Mouse (Mus musculus) midbrain, embryonic 16.5 days (tissue): ENCODE results near the gene Braf. TPM values are rescaled to one million over a fixed set of nuclear protein-coding genes. Genes with fewer than 3 reads are reported as not detected.

Experiments used
- ATAC-seq: fragments of 200-750 bp; cut with Nextera tagmentation; 2 replicates; pipeline ENCODE4 v1.8.0; 2017; ENCODE audit warnings: moderate TSS enrichment
- H3K27ac ChIP-seq: fragments of 300-500 bp; sonication (generic); 2 replicates; pipeline ENCODE4 v1.5.1; 2014; ENCODE audit warnings: mild to moderate bottlenecking, low read length, mixed read lengths
- H3K27me3 ChIP-seq: fragments of 300-500 bp; sonication (generic); 2 replicates; pipeline ENCODE4 v1.6.1; 2014; ENCODE audit warnings: low read depth, low read length, mixed read lengths; ENCODE audit not compliant: control insufficient read depth, insufficient read depth
- H3K36me3 ChIP-seq: fragments of 300-500 bp; sonication (generic); 2 replicates; pipeline ENCODE4 v1.6.1; 2014; ENCODE audit warnings: mild to moderate bottlenecking, low read length, moderate library complexity, mixed read lengths; ENCODE audit not compliant: control insufficient read depth, insufficient read depth
- H3K4me1 ChIP-seq: fragments of 300-500 bp; sonication (generic); 2 replicates; pipeline ENCODE4 v1.6.1; 2014; ENCODE audit warnings: mild to moderate bottlenecking, low read length, mixed read lengths; ENCODE audit not compliant: control insufficient read depth, insufficient read depth
- H3K4me2 ChIP-seq: fragments of 300-500 bp; sonication (generic); 2 replicates; pipeline ENCODE4 v1.6.1; 2014; ENCODE audit warnings: mild to moderate bottlenecking, low read length, mixed read lengths
- H3K4me3 ChIP-seq: fragments of 300-500 bp; sonication (generic); 2 replicates; pipeline ENCODE4 v1.5.1; 2014; ENCODE audit warnings: low read depth, mild to moderate bottlenecking, low read length, moderate library complexity, mixed read lengths
- H3K9ac ChIP-seq: fragments of 300-500 bp; sonication (generic); 2 replicates; pipeline ENCODE4 v1.6.1; 2014; ENCODE audit warnings: low read depth, low read length, mixed read lengths
- H3K9me3 ChIP-seq: fragments of 300-500 bp; sonication (generic); replicated peaks from 2 replicates; pipeline ENCODE4 v1.6.1; 2014; ENCODE audit warnings: mild to moderate bottlenecking, low read length, mixed read lengths; ENCODE audit not compliant: control insufficient read depth, poor library complexity, severe bottlenecking
- WGBS: fragments of 180-500 bp; shearing (Covaris S2); extraction: QIAGEN DNeasy Blood & Tissue Kit; methylation state at CpG from one replicate; pipeline ENCODE4 v1.1.7; 2014; 5-methylcytosine and 5-hydroxymethylcytosine counted together
- polyA plus RNA-seq: library from polyadenylated mRNA; unstranded; fragments of >200 nt; fragmentation: Nextera tagmentation; extraction: Ambion mirVana; gene quantifications from 2 replicates; pipeline ENCODE4 v1.2.1, GENCODE M21; 2015

Gene Braf
- polyA plus RNA-seq, 1 experiment from 2014 or later = 25.2 TPM

DNA sequence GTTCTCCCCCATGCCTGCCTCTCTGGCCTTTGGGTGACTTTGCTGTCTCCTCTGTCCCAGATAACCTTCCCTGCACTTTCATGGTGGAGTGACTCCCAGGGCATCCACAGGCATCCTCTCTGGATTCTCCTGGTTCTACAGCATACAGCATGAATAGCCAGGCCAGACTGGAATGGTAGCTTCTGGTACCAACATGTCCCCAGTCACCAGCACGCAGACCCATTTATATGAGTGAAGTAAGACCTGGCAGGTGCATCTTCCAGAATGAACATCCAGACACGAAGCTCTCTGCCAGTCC is 169.7 kb downstream of the Braf start:
- Histone ChIP-seq H3K9ac (peak overlapping the region; percentile 41; the same call in 1 of the 2 replicates), H3K4me2 (peak overlapping the region; percentile 68), H3K36me3 (peaks cover 4% of the 10 kb centered on the region; the same call in 1 of the 2 replicates), H3K4me1 (peaks cover 29% of the 10 kb centered on the region), H3K27me3 (no peaks in the 10 kb centered on the region), H3K4me3 (peak overlapping the region; percentile 19), H3K27ac (no peak overlapping the region), H3K9me3 (no peaks in the 10 kb centered on the region)
- WGBS = 54% methylated on average over 2 of the region's 2 CpGs
- ATAC-seq = no peak

DNA sequence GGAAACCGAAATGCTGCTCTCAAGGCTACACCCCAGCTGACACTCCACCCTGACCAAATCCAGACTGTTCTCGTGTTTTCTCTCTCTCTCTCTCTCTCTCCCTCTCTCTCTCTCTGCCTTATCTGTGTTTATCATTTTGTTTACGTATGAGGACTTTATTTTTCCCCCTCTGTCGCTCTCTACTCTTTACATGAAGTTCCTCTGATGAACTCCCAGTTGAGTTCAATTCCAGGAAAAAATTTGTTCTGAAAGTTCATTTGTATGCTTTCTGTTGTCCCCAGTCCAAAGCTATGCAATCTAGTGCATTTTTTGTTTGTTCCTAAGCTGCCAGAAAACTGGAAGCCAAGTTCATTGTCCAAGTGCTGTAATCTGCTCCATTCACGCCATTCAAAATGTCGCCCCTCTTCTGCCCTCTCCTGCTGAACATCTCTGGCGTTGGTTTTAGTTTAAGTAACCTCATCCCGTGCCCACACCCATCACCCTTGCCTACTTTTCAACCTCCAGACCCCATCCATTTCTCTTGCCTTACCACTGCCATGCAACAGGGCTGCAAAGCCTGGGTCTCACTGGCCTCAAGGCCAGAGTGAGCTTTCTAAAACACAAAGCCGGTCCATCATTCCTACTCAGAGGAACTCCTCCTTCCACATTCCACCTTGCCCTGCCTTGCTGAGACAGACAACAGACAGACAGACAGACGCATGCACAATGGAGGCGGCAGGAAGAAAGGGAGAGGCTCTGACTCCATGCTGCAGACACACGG is 170.2 kb downstream of the Braf start:
- Histone ChIP-seq H3K4me3 (peak overlapping the region; percentile 19), H3K27ac (0 out of 2 replicates have a peak overlapping the region, but pooled peaks have one; percentile 11), H3K4me1 (peaks cover 29% of the 10 kb centered on the region)

More for the DNA sequence above, 170.2 kb downstream of the Braf start:
- Histone ChIP-seq H3K27me3 (no peaks in the 10 kb centered on the region), H3K9me3 (no peaks in the 10 kb centered on the region), H3K9ac (peak overlapping the region; percentile 41; the same call in 1 of the 2 replicates), H3K4me2 (peak overlapping the region; percentile 68), H3K36me3 (peaks cover 4% of the 10 kb centered on the region; the same call in 1 of the 2 replicates)
- no peak for ATAC-seq
- 43% methylated on average over 12 of the region's 12 CpGs for WGBS

Other genes starting within 250 kb of the Braf start
- 15.6 and 17.0 TPM in 2 replicates for gene Dennd2a, start 167.6 kb downstream of the Braf start, polyA plus RNA-seq
- gene Adck2, start 151.6 kb downstream of the Braf start, polyA plus RNA-seq = 47.2 and 50.3 TPM in 2 replicates
- 0.70 and 2.1 TPM in 2 replicates for gene Gm42420, start 139.7 kb downstream of the Braf start, polyA plus RNA-seq
- 390 and 451 TPM in 2 replicates for gene Ndufb2, start 132.9 kb downstream of the Braf start, polyA plus RNA-seq
- 156 and 164 TPM in 2 replicates for gene Mrps33, start 85.5 kb upstream of the Braf start, polyA plus RNA-seq
- gene Tmem178b, start 147.8 kb upstream of the Braf start, polyA plus RNA-seq = 32.8 and 36.2 TPM in 2 replicates